Mouse (Mus musculus): ENCODE measurements around the gene Nlrp10. TPM values are rescaled to one million over a fixed set of nuclear protein-coding genes. Genes with fewer than 3 reads are reported as not detected.
A peak's percentile ranks its signal among the peaks of the same experiment; 100 is the strongest.

The Nlrp10 gene
- polyA plus RNA-seq (2016; fragmentation: Nextera tagmentation; extraction: Ambion mirVana), result 0.04 and 0.08 TPM in 2 replicates

DNA sequence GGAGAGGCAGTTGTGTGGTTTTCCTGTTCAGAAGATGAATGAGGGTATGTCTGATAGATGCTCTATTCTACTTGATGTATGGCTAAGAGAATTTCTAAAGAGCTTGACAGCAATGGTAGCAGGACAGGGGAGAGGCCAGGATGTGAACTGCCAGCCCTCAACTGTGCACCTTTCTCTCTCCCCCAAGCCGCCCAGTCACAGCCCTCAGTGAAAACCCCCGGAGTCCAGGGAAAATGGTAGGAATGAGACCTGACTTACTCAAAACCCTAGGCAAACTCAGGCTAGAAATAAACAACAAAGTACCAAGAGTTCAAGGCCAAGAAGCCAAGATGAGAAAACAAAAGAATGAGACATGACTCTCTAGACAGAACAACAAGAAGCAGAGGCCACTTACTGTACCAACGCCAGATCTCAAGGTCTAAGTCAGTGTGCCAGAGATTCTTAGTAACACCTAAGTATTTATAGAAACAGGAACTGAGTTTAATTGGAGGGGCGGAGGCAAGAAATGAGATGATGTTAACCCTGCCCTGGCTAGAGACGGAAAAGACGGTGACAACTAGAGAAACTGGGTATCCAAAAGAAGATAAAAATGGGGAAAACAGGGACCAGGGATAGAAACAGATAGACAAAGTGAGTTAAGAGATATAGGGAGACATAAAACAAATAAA is at the start of gene Nlrp10:
Gene Nlrp10 (minus strand): TSS at position 453 of the 668 bp plus-strand sequence.
- Histone ChIP-seq H3K9me3 (no peaks in the 10 kb centered on the region), H3K9ac (no peak within 1 kb of the TSS), H3K4me1 (no peaks in the 10 kb centered on the region), H3K4me2 (replicated peaks) (no peak within 1 kb of the TSS), H3K27me3 (no peaks in the 10 kb centered on the region), H3K36me3 (no peaks in the 10 kb centered on the region), H3K4me3 (no peak within 1 kb of the TSS), H3K27ac (no peak within 1 kb of the TSS)
- WGBS, result 76% methylated on average over 6 of the region's 6 CpGs
- no peak for ATAC-seq (ENCODE audit: insufficient number of reproducible peaks, insufficient read depth, low FRiP score, low TSS enrichment)

DNA sequence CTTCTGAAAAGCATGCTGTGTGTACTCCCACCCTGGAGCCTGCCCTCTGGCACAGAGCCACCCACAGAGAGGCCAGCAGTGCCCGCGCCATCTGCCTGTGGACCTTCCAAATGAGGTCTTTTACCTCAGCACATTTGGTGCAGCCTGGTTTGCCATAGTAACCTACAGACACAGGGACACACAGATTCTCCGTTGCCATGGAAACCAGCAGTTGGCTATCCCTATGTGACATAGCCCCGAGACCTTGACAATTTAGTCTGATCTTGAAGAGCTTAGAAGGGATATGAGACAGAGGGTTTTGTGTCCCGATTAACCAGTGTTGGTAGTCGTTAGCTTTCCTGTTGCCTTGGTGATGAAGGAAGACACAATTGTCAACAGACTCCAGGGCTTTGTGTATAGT is 42.3 kb upstream of the Nlrp10 start:
- ATAC-seq (ENCODE audit: insufficient number of reproducible peaks, insufficient read depth, low FRiP score, low TSS enrichment), result no peak
- no peak overlapping the region for H3K4me2 ChIP-seq (replicated peaks)
- H3K9ac ChIP-seq, result no peak overlapping the region
- WGBS, result 50% methylated on average over 6 of the region's 6 CpGs
- H3K27ac ChIP-seq, result no peak overlapping the region
- no peaks in the 10 kb centered on the region for H3K4me1 ChIP-seq
- H3K4me3 ChIP-seq, result no peak overlapping the region
- no peaks in the 10 kb centered on the region for H3K27me3 ChIP-seq
- no peaks in the 10 kb centered on the region for H3K36me3 ChIP-seq
- H3K9me3 ChIP-seq, result no peaks in the 10 kb centered on the region

DNA sequence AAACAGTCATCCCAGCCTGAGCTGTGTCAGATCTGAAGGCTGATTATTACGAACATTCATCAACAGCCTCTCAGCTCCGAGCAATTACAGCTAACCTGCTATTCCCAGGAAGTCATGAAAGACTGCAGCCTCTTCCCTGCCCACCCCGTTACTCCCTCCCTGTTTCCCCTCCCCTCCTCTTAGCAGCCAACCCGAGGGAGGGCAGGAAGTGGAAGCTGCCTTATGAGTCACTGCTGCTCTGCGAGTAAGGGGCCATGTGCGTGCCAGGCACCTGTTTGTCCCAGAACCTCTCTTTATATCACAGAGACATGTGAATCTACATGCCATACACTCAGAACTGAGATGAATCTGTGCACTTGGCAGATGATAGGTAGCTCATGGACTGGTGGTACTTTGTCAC is 38.2 kb upstream of the Nlrp10 start:
- H3K27me3 ChIP-seq, result no peaks in the 10 kb centered on the region
- H3K4me2 ChIP-seq (replicated peaks), result no peak overlapping the region
- no peak overlapping the region for H3K27ac ChIP-seq
- no peaks in the 10 kb centered on the region for H3K4me1 ChIP-seq
- no peak overlapping the region for H3K9ac ChIP-seq
- WGBS, result 24% methylated on average over 6 of the region's 6 CpGs
- ATAC-seq (ENCODE audit: insufficient number of reproducible peaks, insufficient read depth, low FRiP score, low TSS enrichment), result no peak
- H3K9me3 ChIP-seq, result no peaks in the 10 kb centered on the region
- H3K4me3 ChIP-seq, result no peak overlapping the region
- H3K36me3 ChIP-seq, result no peaks in the 10 kb centered on the region

DNA sequence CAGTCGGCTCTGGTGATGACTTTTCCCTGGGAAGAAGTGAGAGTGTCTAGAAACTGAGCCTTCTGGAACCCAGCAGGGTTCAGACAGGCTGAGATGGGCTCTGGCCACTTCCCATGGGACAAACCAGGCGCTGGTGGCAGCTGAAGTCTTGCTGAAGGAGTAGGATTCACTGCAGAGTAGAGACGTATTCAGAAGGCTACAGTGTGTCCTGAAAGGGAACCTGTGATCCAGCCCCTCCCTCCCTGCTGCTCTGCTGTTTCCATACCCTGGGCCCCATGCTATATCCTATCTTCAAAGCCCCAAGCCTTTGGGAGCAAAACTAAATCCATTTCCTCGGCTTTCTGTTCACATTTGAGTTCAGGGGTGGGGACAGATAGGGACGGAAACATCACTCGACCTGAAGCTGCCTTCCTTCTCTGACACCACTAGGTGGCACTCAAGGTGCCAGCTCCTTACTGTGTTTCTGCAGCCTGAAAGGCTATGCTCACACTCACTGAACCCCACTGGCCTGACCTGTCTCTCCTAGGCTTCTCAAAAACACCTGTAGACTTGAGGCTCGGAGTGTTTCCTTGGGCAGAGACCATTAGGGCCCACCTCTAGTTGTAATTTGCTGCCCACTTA is 36.9 kb upstream of the Nlrp10 start:
- Histone ChIP-seq H3K4me2 (replicated peaks) (no peak overlapping the region), H3K4me3 (no peak overlapping the region), H3K9ac (no peak overlapping the region), H3K36me3 (no peaks in the 10 kb centered on the region), H3K27me3 (no peaks in the 10 kb centered on the region), H3K27ac (no peak overlapping the region), H3K9me3 (no peaks in the 10 kb centered on the region), H3K4me1 (no peaks in the 10 kb centered on the region)
- 33% methylated on average over 7 of the region's 7 CpGs for WGBS
- no peak for ATAC-seq (ENCODE audit: insufficient number of reproducible peaks, insufficient read depth, low FRiP score, low TSS enrichment)

DNA sequence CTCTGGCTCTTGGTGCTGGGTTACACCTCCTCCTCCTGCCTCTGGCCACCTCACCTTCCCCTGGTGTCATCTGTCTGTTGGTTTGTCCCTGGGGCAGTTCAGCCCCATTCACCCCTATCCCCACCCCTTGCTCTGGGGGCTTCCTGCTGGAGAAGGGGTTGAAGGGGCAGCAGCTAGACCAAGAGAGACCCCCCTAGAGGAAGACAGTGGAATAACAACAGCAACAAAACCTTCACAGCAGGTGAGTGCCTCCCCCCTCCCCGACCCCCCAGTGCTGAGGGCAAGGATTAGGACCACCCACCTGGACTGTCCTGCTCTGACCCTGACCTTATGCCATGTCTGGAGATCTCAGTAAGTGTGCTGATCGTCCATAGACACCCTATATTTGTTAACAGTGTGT is 36.0 kb upstream of the Nlrp10 start:
- Histone ChIP-seq H3K9ac (no peak overlapping the region), H3K4me3 (no peak overlapping the region), H3K27me3 (no peaks in the 10 kb centered on the region), H3K36me3 (no peaks in the 10 kb centered on the region), H3K4me2 (replicated peaks) (no peak overlapping the region), H3K27ac (no peak overlapping the region), H3K4me1 (no peaks in the 10 kb centered on the region), H3K9me3 (no peaks in the 10 kb centered on the region)
- 24% methylated on average over 2 of the region's 2 CpGs for WGBS
- no peak for ATAC-seq (ENCODE audit: insufficient number of reproducible peaks, insufficient read depth, low FRiP score, low TSS enrichment)

DNA sequence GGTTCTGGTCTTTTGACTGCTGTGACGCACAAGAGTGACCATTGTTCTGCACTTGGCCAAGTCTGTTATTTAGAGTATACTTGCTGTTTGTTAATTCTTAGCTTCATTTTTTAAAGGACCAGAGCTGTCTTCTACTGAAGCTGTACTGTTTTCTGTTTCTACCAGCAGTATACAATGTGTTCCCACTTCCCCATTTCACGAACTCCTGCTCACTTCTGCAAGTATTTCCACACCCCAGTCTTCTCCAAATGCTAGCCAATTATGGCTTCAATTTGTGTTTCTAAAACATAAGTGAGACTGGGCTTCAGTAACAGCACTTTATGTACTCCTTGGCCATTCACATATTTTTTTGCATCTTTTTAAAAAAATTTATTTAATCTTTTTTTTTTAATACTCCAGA is 27.8 kb upstream of the Nlrp10 start:
- no peaks in the 10 kb centered on the region for H3K4me1 ChIP-seq
- no peak overlapping the region for H3K27ac ChIP-seq
- H3K27me3 ChIP-seq, result peaks cover 6% of the 10 kb centered on the region
- H3K9me3 ChIP-seq, result no peaks in the 10 kb centered on the region
- H3K36me3 ChIP-seq, result no peaks in the 10 kb centered on the region
- WGBS, result 68% methylated on average over 2 of the region's 2 CpGs
- H3K4me2 ChIP-seq (replicated peaks), result no peak overlapping the region
- no peak overlapping the region for H3K9ac ChIP-seq
- H3K4me3 ChIP-seq, result no peak overlapping the region
- no peak for ATAC-seq (ENCODE audit: insufficient number of reproducible peaks, insufficient read depth, low FRiP score, low TSS enrichment)

DNA sequence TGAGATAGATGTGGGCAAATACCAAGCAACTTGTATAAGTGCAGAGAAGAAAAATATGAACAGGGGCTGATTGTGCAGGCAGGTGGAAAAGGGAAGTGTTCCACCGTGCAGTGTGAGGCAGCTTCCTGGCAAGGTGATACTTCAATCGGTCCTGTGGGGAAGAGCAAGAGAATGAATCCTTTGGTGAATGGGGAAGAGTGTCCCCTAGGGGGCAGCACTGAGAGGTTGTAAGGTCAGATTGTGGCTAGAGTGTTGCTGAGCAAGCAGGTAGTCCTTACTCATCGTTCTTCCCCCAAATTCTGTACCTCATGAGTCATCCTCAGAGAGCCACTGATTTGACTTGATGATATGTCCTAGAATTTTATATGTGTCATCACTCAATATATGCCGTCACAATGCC is 24.2 kb upstream of the Nlrp10 start:
- ATAC-seq (ENCODE audit: insufficient number of reproducible peaks, insufficient read depth, low FRiP score, low TSS enrichment), result no peak
- Histone ChIP-seq H3K4me3 (no peak overlapping the region), H3K4me1 (peaks cover 6% of the 10 kb centered on the region; the same call in 1 of the 2 replicates), H3K4me2 (replicated peaks) (no peak overlapping the region), H3K9me3 (no peaks in the 10 kb centered on the region), H3K27ac (no peak overlapping the region), H3K36me3 (no peaks in the 10 kb centered on the region), H3K9ac (no peak overlapping the region), H3K27me3 (peaks cover 38% of the 10 kb centered on the region)
- 59% methylated on average over 4 of the region's 4 CpGs for WGBS

DNA sequence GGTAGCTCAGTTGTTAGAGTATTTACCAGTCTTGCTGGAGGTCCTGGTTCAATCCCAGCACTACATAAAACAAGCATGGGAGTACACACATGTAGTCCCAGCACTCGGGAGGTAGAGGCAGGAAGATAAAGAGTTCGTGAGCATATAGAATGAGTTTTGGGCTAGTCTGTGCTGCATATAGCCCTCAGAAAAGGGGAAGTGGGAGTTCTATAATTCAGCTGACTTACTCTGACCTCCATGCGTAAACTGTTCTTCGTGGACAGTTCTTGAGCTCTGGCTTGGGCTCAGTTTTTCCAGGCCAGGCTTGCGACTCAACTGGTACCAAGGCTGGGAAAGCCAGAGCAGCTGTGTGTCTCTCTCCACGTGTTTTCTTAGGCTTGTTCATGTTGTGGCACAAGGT is 22.8 kb upstream of the Nlrp10 start:
- Histone ChIP-seq H3K36me3 (no peaks in the 10 kb centered on the region), H3K4me1 (peaks cover 6% of the 10 kb centered on the region; the same call in 1 of the 2 replicates), H3K9me3 (no peaks in the 10 kb centered on the region), H3K27ac (no peak overlapping the region), H3K4me3 (no peak overlapping the region), H3K27me3 (peaks cover 44% of the 10 kb centered on the region), H3K4me2 (replicated peaks) (no peak overlapping the region), H3K9ac (no peak overlapping the region)
- ATAC-seq (ENCODE audit: insufficient number of reproducible peaks, insufficient read depth, low FRiP score, low TSS enrichment), result no peak
- 80% methylated on average over 6 of the region's 6 CpGs for WGBS

DNA sequence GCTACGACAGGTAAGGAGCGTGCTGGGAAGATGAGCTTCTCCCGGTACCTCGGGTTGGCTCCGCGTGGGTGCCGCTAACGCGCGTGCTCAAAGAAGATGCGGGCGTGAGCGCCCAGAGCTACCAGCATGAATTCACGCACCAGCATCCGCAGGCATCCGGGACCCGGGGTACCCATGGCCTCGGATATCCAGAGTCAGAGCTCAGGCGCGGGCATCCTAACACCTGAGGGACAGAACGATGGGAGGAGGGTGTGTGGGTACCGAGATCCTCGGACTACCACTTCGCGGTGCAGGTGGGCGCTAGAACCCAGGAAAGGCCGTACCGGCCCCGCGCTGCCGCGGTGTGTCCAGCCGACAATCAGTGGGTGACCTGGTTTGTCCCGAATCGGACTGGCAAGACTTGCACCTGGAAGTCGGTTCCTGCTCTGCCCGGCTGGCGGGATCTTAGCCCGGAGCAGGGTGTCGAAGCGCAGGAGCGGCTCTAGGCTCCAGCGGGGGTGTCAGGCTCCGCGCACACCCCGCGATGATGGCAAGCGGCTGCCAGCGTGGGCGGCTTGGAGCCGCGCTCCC is 20.9 kb upstream of the Nlrp10 start:
- H3K4me3 ChIP-seq, result peak overlapping the region; percentile 55
- no peaks in the 10 kb centered on the region for H3K36me3 ChIP-seq
- no peaks in the 10 kb centered on the region for H3K9me3 ChIP-seq
- peak; percentile 8; the same call in 1 of the 2 replicates for ATAC-seq (ENCODE audit: insufficient number of reproducible peaks, insufficient read depth, low FRiP score, low TSS enrichment)
- peak overlapping the region; percentile 100 for H3K4me2 ChIP-seq (replicated peaks)
- H3K27me3 ChIP-seq, result peaks cover 44% of the 10 kb centered on the region
- under 1% methylated on average over 52 of the region's 52 CpGs for WGBS
- H3K9ac ChIP-seq, result peak overlapping the region; percentile 47; the same call in 1 of the 2 replicates
- peaks cover 6% of the 10 kb centered on the region; the same call in 1 of the 2 replicates for H3K4me1 ChIP-seq
- H3K27ac ChIP-seq, result no peak overlapping the region

DNA sequence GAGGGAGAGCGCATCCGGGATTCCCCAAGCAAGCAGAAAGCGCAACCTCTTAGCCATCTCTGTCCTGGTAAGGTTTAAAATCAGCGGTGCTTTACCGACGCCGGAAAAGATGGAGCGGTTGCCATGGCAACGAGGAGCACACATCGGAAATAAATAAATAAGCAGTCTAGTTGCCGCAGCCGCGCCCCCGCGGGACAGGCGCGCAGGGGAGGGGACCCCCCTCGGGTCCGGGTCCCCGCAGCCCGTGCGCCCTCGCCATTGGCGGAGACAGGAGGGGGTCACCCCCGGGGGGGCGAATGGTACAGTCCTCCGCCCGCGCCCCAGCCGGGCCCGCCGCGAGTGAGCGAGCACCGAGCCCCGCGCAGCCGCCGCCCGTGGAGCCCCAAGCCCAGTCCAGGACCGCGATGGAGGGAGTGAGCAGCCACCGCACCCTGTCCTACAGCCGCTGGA is 20.4 kb upstream of the Nlrp10 start, which contains the start of gene Tub:
Gene Tub (plus strand): TSS at position 27 of the 450 bp plus-strand sequence.
- Histone ChIP-seq H3K27me3 (peaks cover 44% of the 10 kb centered on the region), H3K4me3 (peak within 1 kb of the TSS; percentile 55), H3K9ac (peak within 1 kb of the TSS; percentile 47), H3K4me2 (replicated peaks) (peak within 1 kb of the TSS; percentile 100), H3K4me1 (peaks cover 6% of the 10 kb centered on the region; the same call in 1 of the 2 replicates), H3K9me3 (no peaks in the 10 kb centered on the region), H3K36me3 (0 out of 2 replicates have a peak, but pooled peaks cover 3% of the 10 kb centered on the region), H3K27ac (no peak within 1 kb of the TSS)
- WGBS, result 1% methylated on average over 44 of the region's 44 CpGs
- ATAC-seq (ENCODE audit: insufficient number of reproducible peaks, insufficient read depth, low FRiP score, low TSS enrichment), result peak; percentile 65; the same call in 1 of the 2 replicates

DNA sequence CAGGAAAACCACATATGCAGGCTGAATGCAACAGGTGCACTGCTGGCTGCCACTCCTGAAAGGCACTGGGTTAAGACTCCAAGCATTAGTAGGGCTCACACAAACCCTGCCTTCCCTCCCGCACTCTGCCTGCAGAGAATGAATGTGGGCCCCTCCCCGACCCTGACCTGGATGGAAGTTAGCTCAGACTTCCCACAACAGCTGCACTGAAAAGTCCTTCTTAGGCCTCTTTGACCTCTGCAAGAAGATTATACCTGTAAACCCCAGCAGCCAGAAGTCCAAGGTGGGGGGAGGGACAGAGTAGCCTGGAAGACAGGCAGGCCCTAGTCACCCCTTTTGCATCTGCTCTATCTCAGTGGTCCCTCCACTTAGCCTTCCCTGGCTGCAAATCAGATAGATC is 19.3 kb upstream of the Nlrp10 start:
- 35% methylated on average over 2 of the region's 2 CpGs for WGBS
- H3K4me3 ChIP-seq, result no peak overlapping the region
- no peaks in the 10 kb centered on the region for H3K9me3 ChIP-seq
- H3K9ac ChIP-seq, result no peak overlapping the region
- H3K4me1 ChIP-seq, result peaks cover 6% of the 10 kb centered on the region; the same call in 1 of the 2 replicates
- H3K36me3 ChIP-seq, result peaks cover 8% of the 10 kb centered on the region; the same call in 1 of the 2 replicates
- no peak overlapping the region for H3K4me2 ChIP-seq (replicated peaks)
- H3K27ac ChIP-seq, result no peak overlapping the region
- ATAC-seq (ENCODE audit: insufficient number of reproducible peaks, insufficient read depth, low FRiP score, low TSS enrichment), result no peak
- peaks cover 44% of the 10 kb centered on the region for H3K27me3 ChIP-seq

DNA sequence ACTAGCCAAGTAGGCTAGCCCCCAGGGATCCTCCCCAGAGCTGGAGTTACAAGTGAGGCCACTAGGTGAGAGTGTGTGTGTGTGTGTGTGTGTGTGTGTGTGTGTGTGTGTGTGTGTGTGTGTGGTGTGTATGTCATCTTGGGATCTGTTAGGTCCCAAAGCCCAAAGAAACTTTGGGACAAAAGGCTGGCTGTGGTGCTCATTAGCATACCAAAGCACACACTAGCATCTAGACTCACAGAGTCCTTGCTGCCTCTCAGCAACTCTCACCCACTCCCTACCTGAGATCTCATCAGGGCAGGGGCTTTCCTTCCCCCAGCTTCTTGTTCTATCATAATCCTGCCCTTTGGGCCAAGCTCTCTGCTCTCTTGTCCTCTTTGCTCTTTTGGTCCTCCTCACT is 18.6 kb upstream of the Nlrp10 start:
- peaks cover 11% of the 10 kb centered on the region; the same call in 1 of the 2 replicates for H3K36me3 ChIP-seq

More for the DNA sequence above, 18.6 kb upstream of the Nlrp10 start:
- H3K4me1 ChIP-seq, result peaks cover 6% of the 10 kb centered on the region; the same call in 1 of the 2 replicates
- no peaks in the 10 kb centered on the region for H3K9me3 ChIP-seq
- peaks cover 44% of the 10 kb centered on the region for H3K27me3 ChIP-seq
- H3K9ac ChIP-seq, result no peak overlapping the region
- H3K4me3 ChIP-seq, result no peak overlapping the region
- no peak for ATAC-seq (ENCODE audit: insufficient number of reproducible peaks, insufficient read depth, low FRiP score, low TSS enrichment)
- no peak overlapping the region for H3K27ac ChIP-seq
- H3K4me2 ChIP-seq (replicated peaks), result no peak overlapping the region
